Mouse (Mus musculus): Measurements from ENCODE around the gene Mrpl17. TPM values are rescaled to one million over a fixed set of nuclear protein-coding genes. Genes with fewer than 3 reads are reported as not detected.
A peak's percentile ranks its signal among the peaks of the same experiment; 100 is the strongest.

Gene Mrpl17
- total and polyA plus RNA-seq, 2 experiments from 2014 or later, result 46.1 to 207 TPM

DNA sequence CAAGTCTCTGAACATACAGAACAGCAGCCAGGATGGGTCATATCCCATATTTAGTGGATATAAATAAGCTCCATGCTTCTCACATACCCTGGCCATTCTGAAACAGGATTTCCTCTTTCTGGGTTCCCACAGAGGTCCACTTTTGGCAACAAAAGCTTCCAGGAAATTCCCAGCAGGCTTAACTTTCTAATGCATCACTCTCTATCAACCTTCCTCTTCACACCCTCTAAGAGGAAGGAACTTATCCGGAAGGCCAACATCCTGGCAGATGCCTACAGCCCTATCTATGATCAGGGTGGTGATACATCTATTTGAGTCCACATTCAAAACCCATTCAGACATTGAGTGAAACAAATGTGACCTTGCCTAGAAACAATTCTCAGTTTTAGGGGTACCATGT is 2.5 kb downstream of the Mrpl17 start:
- DNase-seq (ENCODE audit: low spot score) (no peak), ATAC-seq (ENCODE audit: insufficient read depth, low read depth) (no peak)
- Histone ChIP-seq H3K9me3 (replicated peaks; ENCODE audit: control insufficient read depth, low read length) (no peaks in the 10 kb centered on the region), H3K4me3 (ENCODE audit: low read depth, low read length) (no peak overlapping the region), H3K4me2 (ENCODE audit: low read depth, low read length) (no peak overlapping the region), H3K27me3 (ENCODE audit: control insufficient read depth, insufficient read depth, low read length) (no peaks in the 10 kb centered on the region), H3K9ac (replicated peaks; ENCODE audit: low read depth, low read length) (no peak overlapping the region), H3K27ac (ENCODE audit: low read depth) (peak overlapping the region; percentile 38; the same call in 1 of the 2 replicates), H3K36me3 (replicated peaks; ENCODE audit: control insufficient read depth, insufficient read depth, low read length) (peaks cover 14% of the 10 kb centered on the region; the same call in 1 of the 2 replicates), H3K4me1 (ENCODE audit: control insufficient read depth, insufficient read depth) (peaks cover 14% of the 10 kb centered on the region)
- 0 out of 2 replicates have a peak, but pooled peaks have one; percentile 19 for TF ChIP-seq EP300 (IDR thresholded peaks at IDR 0.05; ENCODE audit: low read depth)
- no peak for TF ChIP-seq CTCF (IDR thresholded peaks at IDR 0.05; ENCODE audit: low read depth)
- WGBS, result 61% methylated on average over 1 of the region's 1 CpGs

DNA sequence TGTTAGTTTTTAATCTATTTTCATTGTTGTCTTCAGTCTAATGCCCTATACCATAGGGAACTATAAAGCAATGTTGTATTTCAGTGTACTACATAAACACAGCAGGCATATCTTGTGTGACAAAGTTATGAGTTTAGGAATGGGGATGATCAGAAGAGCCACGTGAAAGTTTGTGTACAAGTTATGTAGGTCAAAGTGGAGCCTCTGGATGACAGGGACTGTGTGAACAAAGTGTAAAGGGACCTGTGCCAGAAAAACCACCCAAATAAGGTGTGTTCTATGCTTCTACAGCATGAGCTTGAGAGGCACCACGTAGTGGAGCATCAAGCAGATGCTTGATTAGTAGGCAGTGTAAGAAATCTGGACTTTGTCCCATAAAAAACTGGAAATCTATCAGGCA is 4.2 kb downstream of the Mrpl17 start:
- TF ChIP-seq EP300 (IDR thresholded peaks at IDR 0.05; ENCODE audit: low read depth) (no peak), CTCF (IDR thresholded peaks at IDR 0.05; ENCODE audit: low read depth) (no peak)
- no peak for DNase-seq (ENCODE audit: low spot score)
- 49% methylated on average over 2 of the region's 2 CpGs for WGBS

DNA sequence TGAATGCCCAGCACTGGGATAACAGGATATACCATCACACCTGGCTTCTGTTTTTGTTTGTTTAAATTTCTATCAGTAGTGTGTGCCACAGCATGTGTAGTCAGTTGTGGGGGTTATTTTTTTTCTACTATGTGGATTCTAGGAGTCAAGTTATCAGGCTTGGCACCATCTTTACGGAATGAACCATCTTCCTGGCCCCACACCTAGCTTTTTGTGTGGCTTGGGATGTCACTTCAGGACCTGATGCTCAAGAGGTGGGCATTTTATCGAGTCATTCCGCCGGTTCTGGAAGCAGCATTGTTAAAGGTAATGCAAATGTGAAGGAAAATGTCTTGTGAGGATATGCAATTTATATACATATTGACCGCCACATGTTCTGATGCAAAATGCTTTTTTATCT is 4.8 kb downstream of the Mrpl17 start:
- Histone ChIP-seq H3K36me3 (replicated peaks; ENCODE audit: control insufficient read depth, insufficient read depth, low read length) (peaks cover 14% of the 10 kb centered on the region; the same call in 1 of the 2 replicates), H3K27ac (ENCODE audit: low read depth) (no peak overlapping the region), H3K4me3 (ENCODE audit: low read depth, low read length) (no peak overlapping the region), H3K27me3 (ENCODE audit: control insufficient read depth, insufficient read depth, low read length) (no peaks in the 10 kb centered on the region), H3K9me3 (replicated peaks; ENCODE audit: control insufficient read depth, low read length) (no peaks in the 10 kb centered on the region), H3K4me1 (ENCODE audit: control insufficient read depth, insufficient read depth) (peaks cover 14% of the 10 kb centered on the region), H3K4me2 (ENCODE audit: low read depth, low read length) (no peak overlapping the region), H3K9ac (replicated peaks; ENCODE audit: low read depth, low read length) (no peak overlapping the region)
- no peak for TF ChIP-seq EP300 (IDR thresholded peaks at IDR 0.05; ENCODE audit: low read depth)
- no peak for TF ChIP-seq CTCF (IDR thresholded peaks at IDR 0.05; ENCODE audit: low read depth)
- WGBS, result 68% methylated on average over 5 of the region's 5 CpGs
- DNase-seq (ENCODE audit: low spot score), result no peak
- ATAC-seq (ENCODE audit: insufficient read depth, low read depth), result no peak

More for the DNA sequence above, 4.2 kb downstream of the Mrpl17 start:
- peaks cover 14% of the 10 kb centered on the region; the same call in 1 of the 2 replicates for H3K36me3 ChIP-seq (replicated peaks; ENCODE audit: control insufficient read depth, insufficient read depth, low read length)
- H3K4me2 ChIP-seq (ENCODE audit: low read depth, low read length), result no peak overlapping the region
- peaks cover 14% of the 10 kb centered on the region for H3K4me1 ChIP-seq (ENCODE audit: control insufficient read depth, insufficient read depth)
- no peaks in the 10 kb centered on the region for H3K27me3 ChIP-seq (ENCODE audit: control insufficient read depth, insufficient read depth, low read length)
- no peak overlapping the region for H3K27ac ChIP-seq (ENCODE audit: low read depth)
- no peak for ATAC-seq (ENCODE audit: insufficient read depth, low read depth)
- H3K9me3 ChIP-seq (replicated peaks; ENCODE audit: control insufficient read depth, low read length), result no peaks in the 10 kb centered on the region
- no peak overlapping the region for H3K9ac ChIP-seq (replicated peaks; ENCODE audit: low read depth, low read length)
- H3K4me3 ChIP-seq (ENCODE audit: low read depth, low read length), result no peak overlapping the region

DNA sequence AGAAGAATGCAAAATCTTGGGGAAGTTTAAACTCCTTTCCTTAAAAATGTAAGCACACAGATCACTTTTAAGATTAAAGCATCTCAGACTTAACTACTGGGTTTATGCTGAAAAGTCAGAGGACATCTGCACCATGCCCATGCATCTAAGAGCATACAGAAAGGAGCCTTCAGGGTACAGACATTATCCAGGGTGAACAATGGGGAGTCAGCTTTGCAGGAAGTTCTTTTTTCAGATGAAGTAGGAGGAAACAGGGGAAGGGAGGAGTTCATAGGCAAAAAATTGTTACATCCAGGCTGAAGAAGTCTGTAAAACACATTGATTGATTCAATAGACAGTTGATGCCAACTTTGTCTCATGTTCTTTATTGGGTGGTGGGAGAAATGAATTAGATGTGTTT is 7.5 kb downstream of the Mrpl17 start:
- H3K27me3 ChIP-seq (ENCODE audit: control insufficient read depth, insufficient read depth, low read length), result no peaks in the 10 kb centered on the region
- H3K4me1 ChIP-seq (ENCODE audit: control insufficient read depth, insufficient read depth), result 0 out of 2 replicates have a peak, but pooled peaks cover 4% of the 10 kb centered on the region
- no peak overlapping the region for H3K9ac ChIP-seq (replicated peaks; ENCODE audit: low read depth, low read length)
- no peak for TF ChIP-seq EP300 (IDR thresholded peaks at IDR 0.05; ENCODE audit: low read depth)
- TF ChIP-seq CTCF (IDR thresholded peaks at IDR 0.05; ENCODE audit: low read depth), result no peak
- no peak for DNase-seq (ENCODE audit: low spot score)
- no peak overlapping the region for H3K4me2 ChIP-seq (ENCODE audit: low read depth, low read length)
- no peak overlapping the region for H3K4me3 ChIP-seq (ENCODE audit: low read depth, low read length)
- no peak for ATAC-seq (ENCODE audit: insufficient read depth, low read depth)
- peak overlapping the region; percentile 69 for H3K27ac ChIP-seq (ENCODE audit: low read depth)
- no peaks in the 10 kb centered on the region for H3K9me3 ChIP-seq (replicated peaks; ENCODE audit: control insufficient read depth, low read length)
- no peaks in the 10 kb centered on the region for H3K36me3 ChIP-seq (replicated peaks; ENCODE audit: control insufficient read depth, insufficient read depth, low read length)

DNA sequence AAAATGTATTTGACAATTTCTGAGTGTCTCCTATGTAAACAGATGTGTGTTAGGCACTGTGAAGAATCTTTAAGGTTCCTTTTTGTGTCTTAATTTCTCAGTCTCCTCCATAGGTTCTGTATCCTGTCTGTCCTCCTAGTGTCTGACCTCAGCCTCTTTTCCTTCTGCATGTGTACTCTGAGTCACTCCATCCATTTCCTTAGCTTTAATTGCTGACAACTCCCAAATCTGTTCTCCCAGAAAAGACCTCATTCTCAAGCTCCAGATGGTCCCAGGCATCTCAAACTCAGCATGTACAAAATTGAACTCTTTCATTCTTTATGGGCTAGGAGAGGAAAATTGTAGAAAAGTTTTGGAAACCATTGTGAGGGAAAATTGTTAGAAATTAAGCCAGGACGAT is 8.1 kb downstream of the Mrpl17 start:
- 35% methylated on average over 1 of the region's 1 CpGs for WGBS
- ATAC-seq (ENCODE audit: insufficient read depth, low read depth), result no peak
- Histone ChIP-seq H3K27ac (ENCODE audit: low read depth) (peak overlapping the region; percentile 69), H3K4me1 (ENCODE audit: control insufficient read depth, insufficient read depth) (0 out of 2 replicates have a peak, but pooled peaks cover 4% of the 10 kb centered on the region), H3K4me3 (ENCODE audit: low read depth, low read length) (no peak overlapping the region), H3K9me3 (replicated peaks; ENCODE audit: control insufficient read depth, low read length) (no peaks in the 10 kb centered on the region), H3K4me2 (ENCODE audit: low read depth, low read length) (no peak overlapping the region), H3K36me3 (replicated peaks; ENCODE audit: control insufficient read depth, insufficient read depth, low read length) (no peaks in the 10 kb centered on the region), H3K9ac (replicated peaks; ENCODE audit: low read depth, low read length) (no peak overlapping the region), H3K27me3 (ENCODE audit: control insufficient read depth, insufficient read depth, low read length) (no peaks in the 10 kb centered on the region)
- TF ChIP-seq CTCF (IDR thresholded peaks at IDR 0.05; ENCODE audit: low read depth) (no peak), EP300 (IDR thresholded peaks at IDR 0.05; ENCODE audit: low read depth) (no peak)
- no peak for DNase-seq (ENCODE audit: low spot score)

DNA sequence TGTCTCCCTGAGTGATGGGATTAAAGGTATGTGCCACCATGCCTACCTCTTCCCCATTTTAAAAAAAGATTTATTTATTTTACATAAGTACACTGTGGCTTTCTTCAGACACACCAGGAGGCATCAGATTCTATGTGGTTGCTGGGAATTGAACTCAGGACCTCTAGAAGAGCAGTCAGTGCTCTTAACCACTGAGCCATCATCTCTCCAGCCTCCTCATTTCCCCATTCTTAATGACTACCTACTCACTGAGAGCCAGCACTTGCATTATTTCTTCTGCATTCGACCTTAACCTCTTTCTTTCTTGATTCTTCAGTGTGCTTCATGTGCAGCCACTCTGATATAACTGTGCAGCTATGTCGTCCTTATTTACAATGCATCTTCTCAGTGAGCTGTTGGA is 8.6 kb downstream of the Mrpl17 start:
- peak overlapping the region; percentile 69 for H3K27ac ChIP-seq (ENCODE audit: low read depth)
- 28% methylated on average over 2 of the region's 2 CpGs for WGBS

More for the DNA sequence above, 8.6 kb downstream of the Mrpl17 start:
- H3K9ac ChIP-seq (replicated peaks; ENCODE audit: low read depth, low read length), result no peak overlapping the region
- ATAC-seq (ENCODE audit: insufficient read depth, low read depth), result no peak
- TF ChIP-seq EP300 (IDR thresholded peaks at IDR 0.05; ENCODE audit: low read depth), result no peak
- no peak for TF ChIP-seq CTCF (IDR thresholded peaks at IDR 0.05; ENCODE audit: low read depth)
- DNase-seq (ENCODE audit: low spot score), result no peak
- no peak overlapping the region for H3K4me3 ChIP-seq (ENCODE audit: low read depth, low read length)
- H3K4me2 ChIP-seq (ENCODE audit: low read depth, low read length), result no peak overlapping the region
- H3K36me3 ChIP-seq (replicated peaks; ENCODE audit: control insufficient read depth, insufficient read depth, low read length), result no peaks in the 10 kb centered on the region
- 0 out of 2 replicates have a peak, but pooled peaks cover 1% of the 10 kb centered on the region for H3K4me1 ChIP-seq (ENCODE audit: control insufficient read depth, insufficient read depth)
- H3K9me3 ChIP-seq (replicated peaks; ENCODE audit: control insufficient read depth, low read length), result no peaks in the 10 kb centered on the region
- H3K27me3 ChIP-seq (ENCODE audit: control insufficient read depth, insufficient read depth, low read length), result no peaks in the 10 kb centered on the region
